Mouse (Mus musculus): ENCODE measurements around the gene Tmco5.

GRCm38 (mm10) chr2:116934776-116935175, 56.3 kb downstream of the Tmco5 start:
- TF ChIP-seq POLR2A (IDR thresholded peaks at IDR 0.05; ENCODE audit: low read depth, low read length) (no peak), CTCF (IDR thresholded peaks at IDR 0.05; ENCODE audit: extremely low read depth, insufficient read length, insufficient replicate concordance, low read depth, low read length) (no peak)

All from small intestine, adult 2 months (tissue).